Mouse (Mus musculus): ENCODE results near the gene Saa2. TPM values are rescaled to one million over a fixed set of nuclear protein-coding genes. Genes with fewer than 3 reads are reported as not detected.

Saa2 gene
- total and polyA plus RNA-seq, 3 experiments, result not detected

GRCm38 (mm10) chr7:46710390-46710844 lies 41.2 kb upstream of the Saa2 start, which contains the start of gene Saal1 (continued):
- TF ChIP-seq CHD1 (IDR thresholded peaks at IDR 0.05; ENCODE audit: low read depth, low read length) (no peak), GABPA (IDR thresholded peaks at IDR 0.05; ENCODE audit: insufficient replicate concordance, low read depth, low read length) (no peak; the same call in 1 of the 2 replicates), USF1 (IDR thresholded peaks at IDR 0.05; ENCODE audit: low read depth, low read length) (no peak), POLR2AphosphoS2 (IDR thresholded peaks at IDR 0.05; ENCODE audit: low read depth, low read length) (no peak), TBP (conservative IDR thresholded peaks at IDR 0.05; ENCODE audit: low read depth, low read length) (peak; percentile 56; the same call in 1 of the 2 replicates), CHD2 (IDR thresholded peaks at IDR 0.05; ENCODE audit: low read length) (peak; percentile 18; the same call in 1 of the 2 replicates), MAZ (IDR thresholded peaks at IDR 0.05; ENCODE audit: low read depth, low read length) (no peak), SMC3 (IDR thresholded peaks at IDR 0.05; ENCODE audit: low read depth, low read length) (peak; percentile 36), SIN3A (IDR thresholded peaks at IDR 0.05; ENCODE audit: low read length) (peak; percentile 74), MAX (IDR thresholded peaks at IDR 0.05; ENCODE audit: low read length) (peak; percentile 73), MAFK (IDR thresholded peaks at IDR 0.05; ENCODE audit: insufficient replicate concordance, low read length) (no peak), E2F4 (IDR thresholded peaks at IDR 0.05; ENCODE audit: insufficient replicate concordance, low read depth, low read length) (peak; percentile 43; the same call in 1 of the 2 replicates), ZC3H11A (IDR thresholded peaks at IDR 0.05; ENCODE audit: low read depth, low read length) (no peak), RAD21 (IDR thresholded peaks at IDR 0.05; ENCODE audit: low read depth, low read length) (no peak)

DNA sequence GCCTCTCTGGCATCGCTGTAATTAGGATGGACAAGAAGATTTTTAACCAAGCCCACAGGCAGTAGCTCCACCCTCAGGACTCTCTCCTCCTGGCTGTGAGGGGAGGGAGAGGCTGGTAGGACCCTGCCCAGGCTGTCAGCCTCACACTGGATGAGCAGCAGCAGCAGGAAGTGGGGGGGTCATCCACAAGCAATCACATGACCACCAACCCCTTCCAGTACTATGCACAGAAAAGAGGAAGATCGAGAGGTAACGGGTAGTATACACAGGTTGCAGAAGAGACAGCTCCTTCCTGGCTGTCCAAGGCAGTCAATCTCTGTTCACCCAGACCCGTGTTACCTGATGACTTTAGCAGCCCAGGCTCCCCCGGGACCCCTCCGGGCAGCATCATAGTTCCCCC lies 39.3 kb upstream of the Saa2 start:
- dilution Hi-C loops (cut with MboI; ENCODE audit: extremely low pct_ligation_motif_present, extremely low pct_unique_long_range_greater_than_20kb, low sequenced_read_pairs) (no loop called here), in situ Hi-C loops (cut with MboI; ENCODE audit: low pct_ligation_motif_present, low pct_unique_long_range_greater_than_20kb, low sequenced_read_pairs) (loop anchor here (5.0 kb wide), 1 partner anchor 55 kb away; no protein-coding TSS in a partner anchor)
- Histone ChIP-seq H3K4me1 (ENCODE audit: control insufficient read depth in 1 of 2, insufficient read depth in 2 of 2) (peaks cover 3 to 36% of the 10 kb centered on the region in 2 experiments; a peak in 3 of 4 replicates), H3K79me2 (replicated peaks; ENCODE audit: control insufficient read depth, extremely low read depth, insufficient read depth, poor library complexity, severe bottlenecking) (peaks cover 6% of the 10 kb centered on the region; the same call in 1 of the 2 replicates), H3K4me2 (ENCODE audit: insufficient read depth, low read depth, poor library complexity, severe bottlenecking) (no peak overlapping the region), H3K4me3 (replicated peaks in 1 of 3; ENCODE audit: low read depth in 2 of 3, low read length in 2 of 3, poor library complexity in 1 of 3) (no peak overlapping the region), H3K36me3 (replicated peaks in 1 of 2; ENCODE audit: control insufficient read depth in 1 of 2, insufficient read depth in 1 of 2, low read length in 1 of 2) (peaks cover 3 to 11% of the 10 kb centered on the region in 2 experiments), H3K27ac (ENCODE audit: insufficient read depth, low read depth) (no peak overlapping the region), H3K27me3 (replicated peaks) (no peaks in the 10 kb centered on the region), H3K9me3 (replicated peaks; ENCODE audit: low read length) (no peaks in the 10 kb centered on the region), H3K9ac (ENCODE audit: insufficient read depth, low read depth) (no peak overlapping the region)
- DNase-seq (ENCODE audit: extremely low read depth), result peak; percentile 49
- TF ChIP-seq USF1 (IDR thresholded peaks at IDR 0.05; ENCODE audit: low read depth, low read length) (peak; percentile 28; the same call in 1 of the 2 replicates), POLR2A (IDR thresholded peaks at IDR 0.05; ENCODE audit: low read depth, low read length) (0 out of 2 replicates have a peak, but pooled peaks have one; percentile 27), ZC3H11A (IDR thresholded peaks at IDR 0.05; ENCODE audit: low read depth, low read length) (no peak), MXI1 (IDR thresholded peaks at IDR 0.05; ENCODE audit: low read depth, low read length) (no peak), ELF1 (IDR thresholded peaks at IDR 0.05; ENCODE audit: low read depth, low read length) (peak; percentile 28; the same call in 1 of the 2 replicates)

DNA sequence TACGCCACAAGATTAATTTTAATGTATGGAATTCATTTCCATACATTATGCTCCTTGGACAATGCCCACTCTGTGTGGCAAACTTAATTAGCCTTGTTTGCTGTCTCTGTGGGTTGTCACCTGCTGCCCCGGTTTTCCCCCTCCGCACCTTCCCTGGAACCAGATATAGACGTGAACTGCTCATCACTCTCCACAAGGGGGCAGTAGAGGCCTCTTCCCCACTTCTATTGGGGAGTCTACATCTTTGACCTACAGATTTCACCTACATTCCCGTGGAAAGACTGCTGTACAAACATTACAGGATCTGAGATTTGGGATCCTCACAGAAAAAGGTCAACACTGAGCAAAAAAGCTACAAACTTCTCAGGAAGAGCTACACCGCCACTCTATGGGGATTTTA lies 37.1 kb upstream of the Saa2 start:
- 0 out of 2 replicates have a peak, but pooled peaks cover 2% of the 10 kb centered on the region for H3K79me2 ChIP-seq (replicated peaks; ENCODE audit: control insufficient read depth, extremely low read depth, insufficient read depth, poor library complexity, severe bottlenecking)
- no peak overlapping the region for H3K4me3 ChIP-seq (replicated peaks in 1 of 3; ENCODE audit: low read depth in 2 of 3, low read length in 2 of 3, poor library complexity in 1 of 3)
- peak overlapping the region; percentile 66 for H3K4me2 ChIP-seq (ENCODE audit: insufficient read depth, low read depth, poor library complexity, severe bottlenecking)
- no peak overlapping the region for H3K27ac ChIP-seq (ENCODE audit: insufficient read depth, low read depth)
- H3K36me3 ChIP-seq (replicated peaks in 1 of 2; ENCODE audit: control insufficient read depth in 1 of 2, insufficient read depth in 1 of 2, low read length in 1 of 2), result no peaks in the 10 kb centered on the region
- no peaks in the 10 kb centered on the region for H3K27me3 ChIP-seq (replicated peaks)
- peaks cover 3 to 24% of the 10 kb centered on the region in 2 experiments; a peak in 3 of 4 replicates for H3K4me1 ChIP-seq (ENCODE audit: control insufficient read depth in 1 of 2, insufficient read depth in 2 of 2)
- TF ChIP-seq TBP (conservative IDR thresholded peaks at IDR 0.05; ENCODE audit: low read depth, low read length) (no peak), IRF4 (IDR thresholded peaks at IDR 0.05; ENCODE audit: low read depth, low read length) (0 out of 2 replicates have a peak, but pooled peaks have one; percentile 42), PAX5 (IDR thresholded peaks at IDR 0.05; ENCODE audit: low read length) (no peak), BHLHE40 (IDR thresholded peaks at IDR 0.05; ENCODE audit: low read depth, low read length) (peak; percentile 32; the same call in 1 of the 2 replicates), ZNF384 (IDR thresholded peaks at IDR 0.05; ENCODE audit: low read depth, low read length) (peak; percentile 70; the same call in 1 of the 2 replicates), RAD21 (IDR thresholded peaks at IDR 0.05; ENCODE audit: low read depth, low read length) (peak; percentile 80), CTCF (conservative IDR thresholded peaks at IDR 0.05 in 1 of 2, IDR thresholded peaks at IDR 0.05 in 1 of 2; ENCODE audit: low read depth in 2 of 2, low read length in 2 of 2) (peak; percentile 58 to 85), ZC3H11A (IDR thresholded peaks at IDR 0.05; ENCODE audit: low read depth, low read length) (peak; percentile 67), MXI1 (IDR thresholded peaks at IDR 0.05; ENCODE audit: low read depth, low read length) (no peak), NELFE (IDR thresholded peaks at IDR 0.05; ENCODE audit: low read depth, low read length) (no peak), SMC3 (IDR thresholded peaks at IDR 0.05; ENCODE audit: low read depth, low read length) (peak; percentile 88), USF1 (IDR thresholded peaks at IDR 0.05; ENCODE audit: low read depth, low read length) (no peak), SIN3A (IDR thresholded peaks at IDR 0.05; ENCODE audit: low read length) (0 out of 2 replicates have a peak, but pooled peaks have one; percentile 25), UBTF (IDR thresholded peaks at IDR 0.05; ENCODE audit: low read depth, low read length) (no peak), ELF1 (IDR thresholded peaks at IDR 0.05; ENCODE audit: low read depth, low read length) (no peak), ZKSCAN1 (IDR thresholded peaks at IDR 0.05; ENCODE audit: borderline replicate concordance, low read depth, low read length) (no peak)
- dilution Hi-C loops (cut with MboI; ENCODE audit: extremely low pct_ligation_motif_present, extremely low pct_unique_long_range_greater_than_20kb, low sequenced_read_pairs), result no loop called here
- DNase-seq (ENCODE audit: extremely low read depth), result peak; percentile 80
- in situ Hi-C loops (cut with MboI; ENCODE audit: low pct_ligation_motif_present, low pct_unique_long_range_greater_than_20kb, low sequenced_read_pairs), result loop anchor here (5.0 kb wide), 1 partner anchor 53 kb away; no protein-coding TSS in a partner anchor
- no peak overlapping the region for H3K9ac ChIP-seq (ENCODE audit: insufficient read depth, low read depth)
- H3K9me3 ChIP-seq (replicated peaks; ENCODE audit: low read length), result no peaks in the 10 kb centered on the region

All from CH12.LX (cell line).